Mouse (Mus musculus): ENCODE measurements around the gene Gm20479. TPM values are rescaled to one million over a fixed set of nuclear protein-coding genes. Genes with fewer than 3 reads are reported as not detected.

Gm20479 gene
- total RNA-seq (2023), result 3.7 TPM

DNA sequence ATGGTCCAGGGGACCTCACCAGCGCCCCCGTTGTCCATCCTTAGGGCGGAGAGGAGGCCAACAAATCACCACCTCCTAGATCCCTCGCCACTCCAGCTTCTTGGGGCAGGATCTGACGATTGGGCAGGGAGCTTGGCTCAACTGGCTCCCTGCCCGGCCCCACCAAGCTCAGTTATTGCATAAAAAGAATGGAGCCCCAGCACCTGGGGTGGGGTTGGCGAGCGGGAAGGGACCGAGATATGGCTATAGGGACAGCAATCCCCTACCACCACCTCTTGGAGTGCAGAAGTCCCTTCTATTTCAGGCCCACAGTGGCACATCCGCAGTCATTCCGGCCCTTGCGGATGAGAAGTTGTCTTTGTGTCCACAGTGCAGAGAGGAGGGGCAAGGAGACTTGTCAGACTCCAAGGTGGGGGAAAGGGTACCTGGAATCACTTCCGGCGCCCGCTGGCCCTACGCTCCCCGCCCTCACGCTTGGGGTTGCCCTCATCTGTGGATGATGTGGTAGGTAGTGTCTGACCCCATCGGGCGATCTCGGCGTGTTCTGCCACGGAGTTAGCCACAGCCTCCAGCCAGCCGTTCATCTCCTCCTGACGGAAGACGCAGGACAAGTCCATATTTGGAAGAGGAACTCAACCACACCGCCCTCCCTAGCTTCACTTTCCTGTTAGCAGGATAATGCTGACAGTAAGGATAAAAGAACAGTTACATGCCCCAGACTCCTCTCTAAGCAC lies at the start of gene Gm20479:
Gene Gm20479, minus strand, starts transcription at position 559 of the 734 bp plus-strand sequence.

DNA sequence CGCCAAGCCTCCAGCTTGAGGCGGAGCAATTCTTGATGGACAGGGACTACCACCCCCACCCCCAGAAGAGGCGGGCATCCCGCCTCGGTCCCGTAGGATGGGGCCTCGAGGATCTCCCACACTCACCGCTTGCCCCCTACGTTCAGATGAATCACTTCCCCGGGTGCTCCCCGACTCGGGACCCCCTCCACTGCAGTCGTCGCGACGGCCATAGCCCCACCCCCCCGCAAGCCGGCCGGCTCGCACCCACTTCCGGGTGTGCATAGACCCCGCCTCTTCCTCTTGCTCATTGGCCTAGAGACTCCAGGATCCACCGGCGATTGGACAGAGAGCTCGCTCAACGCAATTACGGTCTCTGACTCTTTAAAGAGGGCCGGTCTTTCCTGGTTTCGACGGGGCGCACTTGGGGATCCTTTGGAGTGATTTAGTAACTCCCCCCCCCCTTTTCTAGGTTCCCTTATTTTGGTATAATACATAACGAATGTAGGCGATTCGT lies 1.4 kb downstream of the Gm20479 start, which contains the start of gene Shkbp1:
Gene Shkbp1, minus strand, starts transcription at position 275 of the 496 bp plus-strand sequence.

DNA sequence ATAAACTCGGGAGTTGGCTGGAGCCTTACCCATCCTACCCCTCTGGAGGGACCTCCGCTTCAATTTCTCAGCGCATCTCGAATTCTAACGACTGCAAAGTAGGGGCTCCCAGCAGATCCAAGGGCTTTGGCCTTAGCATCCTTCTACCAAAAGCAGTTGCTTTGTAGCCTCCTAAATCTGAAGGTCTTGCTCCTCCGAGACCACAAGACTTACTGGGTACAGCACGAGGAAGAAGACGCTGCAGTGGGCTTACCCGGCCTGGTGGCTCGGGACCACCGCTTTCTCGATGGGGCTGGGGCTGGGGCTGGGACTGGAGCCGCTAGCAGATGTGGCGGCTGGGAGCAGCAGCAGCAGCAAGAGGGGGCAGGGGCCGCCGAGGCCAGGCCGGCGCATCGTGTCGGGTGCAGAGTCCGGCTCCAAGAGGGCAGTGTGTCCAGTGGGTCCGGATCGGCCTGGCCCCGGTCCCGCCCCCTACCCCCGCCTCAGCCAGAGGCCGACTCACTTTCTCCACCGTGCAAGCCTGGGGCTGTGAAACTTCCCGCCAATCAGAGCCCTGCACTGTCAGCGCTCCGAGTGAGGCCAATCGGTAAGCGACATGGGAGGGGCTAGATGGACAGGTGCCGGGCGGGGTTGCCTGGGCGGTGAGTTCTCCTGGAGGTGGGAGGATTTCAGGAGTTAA lies 19.9 kb downstream of the Gm20479 start, which contains the start of gene Ltbp4:
Gene Ltbp4, minus strand, starts transcription at position 518 of the 679 bp plus-strand sequence.

Other genes with a start within 250 kb of the Gm20479 start
- gene Cyp2f2, start 237.5 kb downstream of the Gm20479 start, total RNA-seq (2023), result not detected
- gene Cyp2t4, start 203.7 kb downstream of the Gm20479 start, total RNA-seq (2023), result not detected
- gene Egln2, start 190.6 kb downstream of the Gm20479 start, total RNA-seq (2023), result 95.0 TPM
- 77.3 TPM for gene Rab4b, start 178.5 kb downstream of the Gm20479 start, total RNA-seq (2023)
- gene Gm21983, start 176.3 kb downstream of the Gm20479 start, total RNA-seq (2023), result 0.44 TPM
- not detected for gene Mia, start 176.3 kb downstream of the Gm20479 start, total RNA-seq (2023)
- 10.9 TPM for gene BC024978, start 161.6 kb downstream of the Gm20479 start, total RNA-seq (2023)
- 77.4 TPM for gene Snrpa, start 161.1 kb downstream of the Gm20479 start, total RNA-seq (2023)
- gene Itpkc, start 128.8 kb downstream of the Gm20479 start, total RNA-seq (2023), result 12.1 TPM
- 15.3 TPM for gene Coq8b, start 124.4 kb downstream of the Gm20479 start, total RNA-seq (2023)
- gene Numbl, start 99.0 kb downstream of the Gm20479 start, total RNA-seq (2023), result 2.7 TPM
- 1.1 TPM for gene Ltbp4, start 19.7 kb downstream of the Gm20479 start, total RNA-seq (2023)
- gene Shkbp1, start 1.4 kb downstream of the Gm20479 start, total RNA-seq (2023), result 60.2 TPM
- gene Sptbn4, start 90.3 kb upstream of the Gm20479 start, total RNA-seq (2023), result not detected
- gene Blvrb, start 90.6 kb upstream of the Gm20479 start, total RNA-seq (2023), result 14.6 TPM
- gene Sertad3, start 116.3 kb upstream of the Gm20479 start, total RNA-seq (2023), result 9.4 TPM
- gene Sertad1, start 129.5 kb upstream of the Gm20479 start, total RNA-seq (2023), result 52.4 TPM
- gene Prx, start 141.9 kb upstream of the Gm20479 start, total RNA-seq (2023), result 0.82 TPM
- not detected for gene Hipk4, start 165.8 kb upstream of the Gm20479 start, total RNA-seq (2023)
- gene Pld3, start 195.8 kb upstream of the Gm20479 start, total RNA-seq (2023), result 118 TPM
- 27.7 TPM for gene 2310022A10Rik, start 195.8 kb upstream of the Gm20479 start, total RNA-seq (2023)
- gene Akt2, start 234.1 kb upstream of the Gm20479 start, total RNA-seq (2023), result 145 TPM